Mouse (Mus musculus) bone marrow macrophage, adult 2 months (primary cell): Measurements from ENCODE around the gene Rasgef1b.

Source experiments
- CTCF ChIP-seq: IDR thresholded peaks from 2 replicates; pipeline ENCODE4 v1.5.1; 2012; ENCODE audit warnings: low read depth, mild to moderate bottlenecking, low read length, moderate library complexity
- POLR2A ChIP-seq: IDR thresholded peaks from 2 replicates; pipeline ENCODE4 v1.6.1; 2012; ENCODE audit warnings: mild to moderate bottlenecking, low read depth, low read length, borderline replicate concordance

DNA sequence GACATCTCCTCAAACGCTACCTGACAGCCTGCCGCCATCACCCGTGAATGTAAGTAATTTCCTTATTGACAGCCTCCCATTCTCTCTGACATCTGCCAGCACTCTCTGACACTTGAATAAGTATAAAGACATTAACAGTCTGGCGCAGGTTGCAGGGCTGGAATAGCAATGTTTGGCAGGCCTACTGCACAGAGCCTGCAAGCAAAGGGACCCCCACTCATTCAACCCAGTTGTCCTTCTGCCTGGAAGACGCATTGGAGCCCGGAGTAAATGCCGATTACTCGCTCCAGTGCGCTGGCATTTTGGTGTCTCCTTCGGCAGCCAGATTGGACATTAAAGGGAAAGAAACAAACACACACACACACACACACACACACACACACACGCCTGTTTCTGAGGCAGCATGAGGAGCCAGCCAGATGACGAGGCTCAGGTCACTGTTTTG lies 454.7 kb downstream of the Rasgef1b start:
- TF ChIP-seq CTCF = no peak
- TF ChIP-seq POLR2A = no peak
